Mouse (Mus musculus) mouse trophoblast stem cell (cell line): ENCODE measurements around the gene Erbb2.

Source experiments
- in situ Hi-C, 2 experiments: fragments of 300-500 bp; cut with MseI, MboI; formaldehyde crosslinking; loops; 2 replicates in 1 of 2; 3 replicates in 1 of 2; pipeline ENCODE4 v1.15.1; 2025

Gene Erbb2

DNA sequence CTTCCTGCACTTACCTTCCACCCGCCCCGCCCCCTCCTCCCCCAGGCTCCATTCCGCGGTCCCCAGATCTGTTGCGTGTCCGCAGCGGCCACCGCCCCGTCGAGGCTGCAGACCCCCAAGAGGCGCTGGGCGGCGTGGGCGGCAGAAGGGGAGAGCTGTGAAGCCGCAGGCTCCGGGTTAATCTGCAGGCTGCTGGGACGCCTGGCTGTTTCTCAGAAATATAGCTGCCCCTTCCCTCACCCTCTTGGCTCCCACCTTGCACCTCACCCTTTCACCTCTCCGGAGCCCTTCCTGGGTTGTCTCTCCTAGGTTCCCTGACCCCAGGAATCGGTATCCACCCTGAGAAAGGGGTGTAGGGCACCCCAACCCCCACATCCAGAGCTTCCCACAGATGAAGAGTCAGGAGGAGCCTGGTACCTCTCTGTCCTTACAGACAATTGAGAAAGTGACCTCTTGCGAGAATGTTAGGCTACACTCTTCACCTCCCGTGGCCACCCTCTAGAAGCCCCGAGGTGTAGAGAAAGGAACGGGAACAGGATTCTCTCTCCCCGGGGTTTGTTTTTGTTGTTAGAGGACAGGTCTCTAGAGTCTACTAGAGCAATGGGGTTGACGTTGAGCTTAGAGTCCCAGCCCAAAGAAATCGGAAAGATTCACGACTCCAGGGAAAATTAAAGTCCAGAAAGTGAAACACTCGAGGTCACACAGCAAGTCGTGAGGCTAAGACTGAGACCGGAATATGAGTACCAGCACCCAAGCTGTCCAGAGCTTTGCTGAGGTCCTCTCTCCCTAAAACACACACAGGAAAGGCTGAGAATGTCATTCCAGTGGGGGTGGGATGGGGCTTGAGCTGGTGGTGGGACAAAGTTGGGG is 46.1 kb downstream of the Erbb2 start:
- in situ Hi-C loops = no loop called here

DNA sequence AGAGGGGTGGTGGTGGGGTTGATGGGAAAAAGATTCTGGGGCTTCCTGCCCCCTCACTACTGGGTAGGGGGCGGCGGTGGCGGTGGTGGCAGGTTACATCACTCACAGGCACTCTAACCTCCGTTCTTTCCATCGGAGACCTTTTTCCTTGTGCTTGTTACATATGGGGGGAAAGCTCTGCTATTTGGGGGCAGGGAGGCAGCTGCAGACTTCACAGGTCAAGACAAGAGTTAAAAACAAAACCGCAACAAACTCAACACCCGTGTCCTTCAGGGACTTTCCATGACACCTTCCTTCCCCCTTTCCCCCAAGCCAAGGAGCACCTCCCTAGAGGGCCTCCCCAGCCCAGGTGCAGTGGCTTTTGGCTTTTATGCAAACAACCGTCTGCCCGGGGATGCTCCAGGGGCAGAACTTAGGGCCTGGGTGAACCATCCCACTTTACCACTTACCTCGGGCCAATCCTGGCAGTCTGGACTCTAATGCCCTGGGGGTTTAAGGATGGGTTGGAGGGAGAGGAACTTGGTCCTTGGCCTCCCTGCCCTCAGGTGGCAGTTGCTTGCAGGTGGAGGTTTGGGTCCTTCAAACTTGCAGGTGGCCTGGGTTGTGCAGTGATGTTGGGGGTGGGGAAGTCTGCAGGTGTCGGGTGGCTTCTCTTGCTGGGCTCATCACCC is 46.9 kb downstream of the Erbb2 start:
- in situ Hi-C loops = no loop called here

DNA sequence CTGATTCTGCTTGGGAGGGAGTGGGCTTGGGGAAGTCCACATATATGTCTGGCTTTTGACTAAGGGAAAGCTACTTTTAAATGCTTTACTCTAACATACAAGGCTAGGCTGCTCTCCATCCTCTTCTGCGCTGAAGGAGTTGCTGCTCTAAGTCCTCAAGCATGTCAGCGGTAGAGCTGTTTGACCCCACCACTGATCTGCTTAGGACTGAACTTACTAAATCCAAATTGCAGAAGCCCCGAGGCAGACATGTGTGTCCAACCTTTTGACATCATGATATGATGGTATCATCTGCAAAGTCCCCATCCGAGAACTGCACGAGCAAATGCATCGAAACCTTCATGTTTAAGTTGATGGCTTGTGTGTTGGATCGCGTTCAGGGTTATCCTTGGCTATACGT is 47.6 kb downstream of the Erbb2 start:
- in situ Hi-C loops = no loop called here

DNA sequence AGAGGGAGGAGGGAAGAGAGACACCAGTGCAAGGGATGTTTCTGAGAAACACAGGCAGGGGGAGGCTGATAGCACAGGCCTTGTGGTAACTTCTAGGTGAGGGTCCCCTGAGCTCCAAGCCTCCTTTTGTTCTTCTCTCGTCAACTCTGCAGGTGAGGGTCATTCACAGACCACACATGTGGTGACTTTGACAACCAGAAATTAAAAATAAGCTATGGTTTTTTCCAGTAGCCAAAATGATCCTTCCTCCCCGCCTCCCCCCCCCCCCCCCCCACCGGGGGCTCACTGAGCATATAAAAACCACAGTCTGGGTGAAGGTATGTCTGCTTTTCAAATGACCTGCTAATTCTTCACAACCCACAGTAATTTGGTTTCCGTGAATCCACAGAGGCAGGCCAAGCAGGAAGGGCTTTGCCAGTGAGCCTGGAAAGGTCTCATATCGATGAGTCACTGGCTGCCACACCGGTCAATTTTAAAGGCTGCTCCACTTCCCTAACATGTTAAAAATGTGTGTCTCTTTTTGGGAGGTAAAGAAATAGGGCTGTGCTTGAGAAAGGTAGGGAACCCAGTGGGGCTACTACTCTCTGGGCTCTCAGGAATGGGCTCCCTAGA is 48.9 kb downstream of the Erbb2 start:
- in situ Hi-C loops = no loop called here

DNA sequence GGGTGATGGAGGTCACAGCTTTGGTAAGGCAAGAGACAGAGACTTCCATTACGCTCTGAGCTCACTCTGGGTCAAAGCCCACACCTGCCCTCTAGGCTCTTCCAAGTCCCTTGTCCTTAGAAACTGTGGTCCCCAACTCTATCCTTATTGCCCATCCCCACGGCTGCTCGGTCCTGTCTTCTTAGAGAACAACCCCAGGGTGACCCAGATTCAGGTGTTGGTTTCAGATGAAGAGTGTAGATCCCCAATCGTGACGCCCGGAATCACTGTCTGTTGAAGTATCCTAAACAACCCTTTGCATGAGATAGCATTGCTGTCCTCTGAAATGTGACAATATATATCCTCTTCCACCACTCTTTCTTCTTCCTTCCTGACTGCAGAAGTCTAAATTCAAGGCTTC is 50.0 kb downstream of the Erbb2 start:
- in situ Hi-C loops = no loop called here

DNA sequence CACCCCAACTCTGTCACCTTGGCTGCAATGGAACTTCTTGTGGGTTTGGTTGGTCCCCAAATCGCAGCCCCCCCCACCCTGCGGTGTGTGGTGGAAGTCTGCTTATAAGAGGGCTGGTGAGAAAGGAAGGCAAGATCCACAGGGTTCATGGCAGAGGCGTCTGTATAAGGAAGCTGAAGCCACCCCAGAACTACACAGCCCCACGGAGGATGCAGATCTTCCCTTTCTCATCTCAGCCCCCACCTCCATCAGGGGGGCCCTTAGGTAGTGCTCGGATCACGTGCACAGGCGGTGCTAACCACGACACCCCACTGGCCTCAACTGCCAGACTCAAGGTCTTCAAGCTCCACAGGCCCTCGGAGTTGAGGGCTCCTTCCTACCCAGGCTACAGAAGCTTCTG is 51.6 kb downstream of the Erbb2 start:
- in situ Hi-C loops = no loop called here

DNA sequence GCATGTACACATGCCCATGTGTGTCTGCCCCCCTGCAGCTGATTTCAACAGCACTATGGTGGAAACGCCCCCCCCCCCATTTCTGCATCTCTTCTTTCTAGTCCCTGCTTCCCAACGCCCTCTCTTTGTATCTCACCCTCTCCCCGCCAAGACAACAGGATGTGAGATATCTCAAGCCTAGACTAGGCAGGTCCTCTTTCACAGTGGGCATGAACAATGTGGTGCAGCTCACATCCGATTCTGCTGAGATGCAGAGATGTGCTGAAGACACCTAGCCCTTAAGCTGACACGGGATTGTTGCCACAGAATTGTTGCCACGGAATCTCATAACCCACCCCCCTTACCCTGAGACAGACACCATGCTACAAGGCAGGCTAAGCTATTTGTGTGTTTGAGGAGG is 52.2 kb downstream of the Erbb2 start:
- in situ Hi-C loops = no loop called here

DNA sequence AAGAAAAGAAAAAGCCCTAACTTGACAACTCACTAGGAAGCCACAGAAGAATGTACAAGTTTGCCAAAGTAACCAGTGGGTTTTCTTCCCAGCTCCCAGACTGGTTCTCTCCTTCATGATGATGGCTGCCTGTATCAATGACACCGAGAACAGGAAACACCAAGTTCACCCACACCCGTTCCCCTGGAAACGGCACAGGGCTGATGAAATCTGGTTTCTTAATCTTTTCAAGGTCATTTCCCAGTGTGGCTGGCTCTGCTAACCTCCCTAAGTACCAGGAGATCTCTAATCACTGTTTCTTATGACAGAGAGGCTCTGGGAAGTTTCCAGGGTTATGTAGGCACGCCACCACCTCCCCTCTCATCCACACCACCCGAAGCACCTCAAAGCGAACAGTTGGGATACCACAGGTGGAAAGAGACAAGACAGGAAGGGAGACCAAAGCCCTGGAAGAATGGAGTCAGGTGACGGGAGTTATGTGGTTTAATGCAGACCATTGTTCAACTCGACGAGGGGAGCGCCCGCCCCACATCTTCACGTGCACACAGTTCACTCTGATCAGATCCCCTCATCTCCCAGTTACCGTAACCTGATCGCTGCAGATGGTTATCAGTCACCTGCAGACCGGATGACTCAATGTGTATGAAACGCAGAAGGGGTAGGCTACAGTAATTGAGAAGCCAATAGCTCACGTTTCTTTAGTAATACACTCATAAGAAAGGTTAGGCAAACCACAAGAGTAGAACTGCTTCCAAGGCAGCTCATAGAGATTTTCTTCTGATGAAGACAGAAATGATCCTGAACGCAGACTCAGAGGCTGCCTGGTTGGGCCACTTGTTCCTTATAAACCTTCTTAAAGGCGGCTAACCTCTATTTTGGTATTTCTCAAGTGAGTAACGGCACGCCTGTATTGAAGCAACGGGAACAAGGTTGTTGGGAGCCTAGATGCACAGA is 57.8 kb downstream of the Erbb2 start:
- in situ Hi-C loops = no loop called here

DNA sequence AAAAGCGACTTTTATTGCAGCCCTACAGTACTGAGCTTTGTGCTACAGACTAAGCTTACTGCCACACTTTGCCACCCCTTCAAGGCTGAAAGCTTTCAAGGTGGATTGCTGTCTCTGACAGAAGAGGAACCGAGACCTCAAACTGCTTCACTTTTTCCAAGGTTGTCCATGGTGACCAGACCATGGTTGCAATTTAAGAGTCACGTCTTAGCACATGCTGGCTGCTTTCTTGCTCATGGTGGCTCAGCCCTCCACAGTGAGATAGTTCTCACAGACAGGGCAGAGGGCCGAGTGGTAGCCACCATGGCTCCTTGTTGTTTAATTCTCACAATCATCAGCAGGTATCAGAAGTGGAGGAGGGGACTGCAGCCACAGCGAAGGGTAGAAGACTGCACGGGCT is 58.5 kb downstream of the Erbb2 start:
- in situ Hi-C loops = no loop called here

DNA sequence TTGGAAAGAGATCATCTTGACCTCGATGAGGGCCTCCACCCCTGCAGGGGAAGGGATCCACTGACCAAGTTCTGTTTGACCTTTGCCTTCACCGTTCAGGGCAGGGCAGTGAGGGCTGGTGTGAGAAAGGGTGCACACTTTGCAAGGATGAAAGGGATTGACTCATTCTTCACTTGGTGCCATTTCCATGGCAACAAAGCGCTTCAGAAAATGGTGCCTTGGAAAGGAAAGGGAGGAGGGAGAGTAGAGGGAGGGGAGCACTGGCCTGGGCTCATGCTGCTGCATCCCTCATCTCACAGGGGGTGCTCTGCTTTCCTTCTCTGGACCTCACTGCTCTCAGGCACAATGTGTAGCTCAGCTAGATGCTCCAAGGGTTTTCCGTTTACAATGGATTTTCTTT is 60.4 kb downstream of the Erbb2 start:
- in situ Hi-C loops = no loop called here

DNA sequence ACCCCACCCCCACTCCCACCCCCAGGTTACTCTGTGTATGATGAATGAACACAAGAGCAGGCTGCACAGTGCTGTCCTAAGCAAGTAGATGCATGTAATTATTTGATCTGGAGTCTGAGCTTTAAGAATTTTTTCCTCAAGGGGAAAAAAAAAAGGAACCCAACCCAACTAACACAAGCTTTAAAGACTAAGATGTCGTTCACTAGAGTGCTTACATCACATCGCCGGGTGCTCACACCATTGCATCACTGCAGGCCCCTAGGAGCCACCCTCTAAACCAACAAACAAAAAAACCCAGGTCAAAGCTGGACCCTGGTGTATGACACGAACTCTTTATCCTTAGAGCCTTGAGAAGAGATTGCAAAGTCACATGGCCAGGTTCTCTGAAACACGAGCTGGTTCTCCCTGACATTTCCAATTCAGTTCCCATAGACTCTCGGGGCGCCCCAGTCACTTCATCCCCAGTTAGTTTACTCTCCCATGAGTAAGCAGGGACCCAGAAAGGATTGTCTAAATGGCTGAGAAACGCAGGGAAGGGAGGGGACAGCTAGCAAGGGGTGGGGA is 61.7 kb downstream of the Erbb2 start:
- in situ Hi-C loops = no loop called here

DNA sequence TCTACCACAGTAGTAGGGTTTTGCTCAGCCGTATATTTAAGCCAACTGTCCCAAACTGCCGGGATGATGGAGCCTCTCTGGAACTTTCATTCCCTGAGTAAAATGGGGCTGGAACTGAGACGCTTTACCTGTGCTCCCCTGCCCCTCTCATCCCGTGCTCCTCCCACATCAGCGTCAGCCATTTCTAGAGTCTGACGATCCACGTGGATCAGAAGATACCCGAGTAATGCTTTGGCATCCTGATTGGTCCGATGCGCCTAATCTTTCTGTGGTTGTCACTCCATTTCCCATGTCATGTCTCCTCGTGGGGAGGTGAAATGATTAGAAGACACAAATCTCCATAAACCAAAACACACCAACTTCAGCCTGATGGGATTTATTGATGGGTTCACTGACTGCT is 62.7 kb downstream of the Erbb2 start:
- in situ Hi-C loops = no loop called here

DNA sequence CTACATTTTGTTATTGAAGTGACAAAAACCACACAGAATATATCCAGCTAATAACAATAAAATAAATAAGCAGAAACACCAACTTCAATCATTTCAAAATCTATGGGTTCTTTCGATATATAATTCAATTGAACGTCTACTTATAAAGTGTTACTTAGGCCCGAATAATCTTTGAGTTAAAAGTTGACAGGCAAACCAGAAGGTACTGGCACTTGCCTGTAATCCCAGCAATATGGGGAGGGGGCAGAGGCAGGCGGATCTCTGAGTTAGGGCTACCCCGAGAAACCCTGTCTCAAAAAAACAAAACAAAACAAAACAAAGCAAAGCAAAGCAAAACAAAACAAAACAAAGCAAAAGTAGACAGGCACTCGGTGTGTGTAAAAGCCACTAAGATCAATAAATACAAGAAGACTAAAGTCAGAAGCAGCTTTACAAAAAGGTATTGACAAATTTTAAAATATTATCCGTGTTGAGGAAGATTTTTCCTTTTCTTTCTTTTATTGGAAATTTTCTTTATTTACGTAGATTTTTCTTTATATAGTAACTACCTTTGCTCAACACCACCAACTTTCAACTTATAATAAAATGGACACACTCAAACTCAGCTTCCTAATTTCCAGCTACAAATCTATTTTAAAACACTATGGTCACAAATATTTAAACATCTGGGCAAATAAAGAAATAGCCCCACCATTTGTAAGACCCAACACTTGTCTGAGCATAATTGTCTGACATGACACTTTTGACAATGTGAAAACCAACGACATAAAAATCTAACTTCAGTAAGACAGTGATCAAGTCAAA is 63.6 kb downstream of the Erbb2 start:
- in situ Hi-C loops = no loop called here

DNA sequence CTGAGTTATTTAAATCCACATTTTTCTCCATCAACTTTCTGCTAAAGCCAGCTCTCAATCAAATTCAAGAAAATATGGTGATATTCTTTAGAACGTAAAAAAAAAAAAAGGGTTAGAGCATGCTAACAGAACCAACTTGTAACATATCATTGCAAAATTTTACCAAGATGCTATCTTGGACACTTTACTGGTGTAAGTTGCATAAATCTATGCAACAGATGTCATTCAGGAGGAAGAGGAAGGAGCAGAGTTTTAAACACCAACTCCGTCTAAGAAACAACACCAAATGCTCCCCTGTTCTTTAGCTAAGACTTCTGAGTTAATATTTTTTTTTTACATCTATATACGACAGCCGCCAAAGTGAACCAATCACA is 64.2 kb downstream of the Erbb2 start:
- in situ Hi-C loops = no loop called here

DNA sequence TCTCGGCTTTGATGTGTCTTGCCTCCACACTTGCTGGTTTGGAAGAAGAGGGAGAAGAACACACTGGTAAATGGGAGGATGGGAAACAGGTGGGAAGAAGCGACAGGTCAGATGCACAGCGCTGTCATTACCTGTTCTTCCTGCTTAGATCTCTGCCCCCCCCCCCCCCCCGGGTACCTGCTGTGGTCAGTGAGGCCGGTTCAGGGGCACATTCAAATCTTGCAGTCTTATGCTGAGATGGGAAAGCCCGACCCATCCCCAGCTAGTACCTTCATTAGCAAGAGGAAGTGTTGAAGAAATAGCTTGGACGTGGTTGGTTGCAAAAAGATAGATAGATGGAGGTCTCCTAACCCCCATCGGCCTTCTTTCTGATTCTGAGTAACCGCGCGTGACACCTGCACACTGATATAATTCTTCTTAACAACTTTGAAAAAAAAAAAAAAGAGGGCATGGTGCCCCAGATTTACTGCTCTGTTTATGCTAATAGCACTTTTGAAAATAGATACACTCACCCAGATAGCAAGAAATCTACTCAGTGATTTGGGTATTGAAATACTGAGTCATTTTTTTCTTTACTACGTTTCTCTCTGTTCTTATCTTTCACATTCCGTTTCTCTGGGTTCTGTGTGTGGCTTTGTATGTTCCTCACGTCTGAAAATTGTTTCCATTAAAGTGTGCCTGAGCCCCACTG is 64.9 kb downstream of the Erbb2 start:
- in situ Hi-C loops = no loop called here

DNA sequence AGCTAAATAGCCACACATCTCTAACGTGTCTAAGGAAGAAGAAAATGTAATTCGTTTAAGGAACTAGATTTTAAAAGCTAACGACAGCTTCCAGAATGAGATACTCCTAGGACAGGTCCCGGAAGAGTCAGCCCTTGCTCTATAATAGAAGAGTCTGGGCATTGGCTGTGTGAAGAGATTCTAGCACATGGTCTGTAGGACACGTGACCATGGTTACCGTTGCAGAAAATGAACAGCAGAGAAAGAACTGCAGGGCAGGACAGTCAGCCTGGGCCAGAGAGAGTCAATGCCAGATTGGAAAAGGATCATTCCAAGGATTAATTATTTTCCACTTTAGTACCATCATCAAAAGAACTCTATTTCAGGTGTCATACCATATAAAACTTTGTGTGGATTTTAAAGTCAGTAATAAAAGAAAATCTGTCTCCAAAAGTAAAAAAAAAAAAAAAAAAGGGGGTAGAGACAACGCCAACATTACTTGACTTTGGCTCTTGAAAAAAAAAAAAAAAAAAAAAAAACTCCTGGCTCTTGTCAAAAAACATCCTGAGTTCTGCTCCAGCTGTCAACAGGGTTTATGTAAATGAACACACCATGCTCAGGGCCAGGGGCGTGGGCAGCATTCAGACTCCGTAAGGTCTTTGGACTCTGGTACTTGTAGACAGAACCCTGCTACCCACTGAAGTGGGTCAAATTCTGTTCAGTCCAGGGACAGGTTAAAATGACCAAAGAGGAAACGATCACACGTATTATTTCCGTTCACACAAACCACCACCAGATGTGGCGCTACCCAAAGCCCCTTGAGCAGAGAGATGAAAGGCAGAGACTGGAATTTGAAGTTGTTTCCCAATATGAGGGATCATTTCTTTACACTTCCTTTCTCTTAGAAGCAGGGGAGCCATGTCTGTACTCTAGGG is 67.0 kb downstream of the Erbb2 start:
- in situ Hi-C loops = no loop called here

DNA sequence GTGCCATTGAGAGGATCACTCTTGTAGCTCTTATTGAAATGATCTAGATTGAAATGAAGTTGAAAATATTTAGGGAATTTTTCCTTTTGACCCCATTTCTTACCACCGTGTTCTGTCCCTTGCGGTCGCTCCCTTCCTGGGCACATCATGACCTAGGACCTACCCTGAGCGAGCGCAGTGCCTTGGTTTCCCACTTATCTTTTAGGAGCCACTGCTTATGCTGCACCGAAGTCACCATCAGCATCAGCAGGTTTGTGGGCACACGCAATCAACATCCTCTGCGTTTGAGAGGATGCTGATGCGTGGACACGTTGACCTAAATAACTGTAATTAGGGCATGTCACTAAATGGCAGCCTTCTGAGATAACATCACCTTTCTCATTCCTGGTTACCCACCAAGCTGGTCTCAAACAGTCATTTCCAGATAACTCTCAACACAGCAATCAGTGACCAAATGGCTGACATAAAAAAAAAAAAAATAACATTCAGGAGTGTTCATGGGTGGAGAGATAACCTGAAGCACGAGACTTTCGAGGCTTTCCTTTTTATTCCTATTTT is 67.7 kb downstream of the Erbb2 start:
- in situ Hi-C loops = no loop called here

DNA sequence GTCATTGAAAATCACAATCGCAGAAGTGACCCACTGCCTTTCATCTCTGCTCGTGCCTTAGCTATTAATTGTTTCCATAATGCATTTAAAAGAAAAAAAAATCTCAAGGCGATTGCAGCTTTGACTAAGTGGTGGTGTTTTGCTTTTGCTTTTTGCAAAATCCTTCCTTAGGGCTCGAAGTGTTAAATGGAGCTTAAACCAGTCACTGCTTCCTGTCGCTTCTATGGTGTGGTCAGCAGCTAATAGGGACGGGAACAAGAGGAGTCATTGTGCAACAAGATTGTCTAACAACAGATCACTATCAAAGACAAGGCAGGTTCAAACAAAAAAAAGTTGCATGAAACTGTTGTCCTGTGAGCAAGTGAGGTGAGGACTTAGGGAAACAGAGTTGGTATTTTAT is 69.0 kb downstream of the Erbb2 start:
- in situ Hi-C loops = no loop called here

DNA sequence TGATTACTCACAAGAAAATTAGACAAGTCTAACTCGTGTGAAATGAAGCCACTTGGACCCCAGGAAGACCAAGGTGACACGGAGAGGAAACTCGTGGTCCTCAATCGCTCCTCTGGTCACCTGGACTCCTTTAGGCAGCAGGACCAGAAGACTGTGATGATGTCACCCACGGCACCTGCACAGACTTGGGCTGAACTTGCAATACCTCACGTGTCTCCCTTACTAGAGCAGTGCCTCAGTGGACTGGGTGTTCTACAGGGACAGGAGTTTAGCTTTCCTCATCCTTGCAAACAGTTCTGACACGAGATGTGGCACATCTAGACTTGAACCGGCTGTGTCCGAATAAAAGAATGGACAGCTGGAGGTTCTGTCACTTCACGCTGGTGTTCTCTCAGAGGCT is 69.8 kb downstream of the Erbb2 start:
- in situ Hi-C loops = no loop called here
